Mouse (Mus musculus) lung, postnatal 0 days (tissue): ENCODE results near the gene Gm17018. TPM values are rescaled to one million over a fixed set of nuclear protein-coding genes. Genes with fewer than 3 reads are reported as not detected.

Experiments
- ATAC-seq: fragments of 200-750 bp; cut with Nextera tagmentation; 2 replicates; pipeline ENCODE4 v1.8.0; 2017; ENCODE audit warnings: moderate library complexity
- DNase-seq: peaks from one replicate; pipeline ENCODE4 v3.0.0-alpha.2; 2016; ENCODE audit warnings: low spot score
- H3K27ac ChIP-seq: fragments of 300-500 bp; sonication (generic); 2 replicates; pipeline ENCODE4 v1.5.1; 2014; ENCODE audit warnings: antibody characterized with exemption, mild to moderate bottlenecking, low read length, mixed read lengths
- H3K27me3 ChIP-seq: fragments of 300-500 bp; sonication (generic); replicated peaks from 2 replicates; pipeline ENCODE4 v1.6.1; 2014; ENCODE audit warnings: low read length, mixed read lengths; ENCODE audit not compliant: insufficient read depth
- H3K36me3 ChIP-seq: fragments of 300-500 bp; sonication (generic); 2 replicates; pipeline ENCODE4 v1.6.1; 2014; ENCODE audit warnings: low read length, mixed read lengths; ENCODE audit not compliant: insufficient read depth
- H3K4me1 ChIP-seq: fragments of 300-500 bp; sonication (generic); 2 replicates; pipeline ENCODE4 v1.6.1; 2014; ENCODE audit warnings: antibody characterized with exemption, low read depth, low read length, mixed read lengths; ENCODE audit not compliant: insufficient read depth
- H3K4me2 ChIP-seq: fragments of 300-500 bp; sonication (generic); replicated peaks from 2 replicates; pipeline ENCODE4 v1.6.1; 2014; ENCODE audit warnings: low read depth, mild to moderate bottlenecking, low read length, moderate library complexity, mixed read lengths
- H3K4me3 ChIP-seq: fragments of 300-500 bp; sonication (generic); 2 replicates; pipeline ENCODE4 v1.5.1; 2014; ENCODE audit warnings: low read depth, low read length
- H3K9ac ChIP-seq: fragments of 300-500 bp; sonication (generic); replicated peaks from 2 replicates; pipeline ENCODE4 v1.6.1; 2014; ENCODE audit warnings: low read depth, mild to moderate bottlenecking
- H3K9me3 ChIP-seq: fragments of 300-500 bp; sonication (generic); 2 replicates; pipeline ENCODE4 v1.6.1; 2016; ENCODE audit warnings: low read length, mixed read lengths
- CTCF ChIP-seq: IDR thresholded peaks from 2 replicates; pipeline ENCODE4 v1.5.1; 2016; ENCODE audit warnings: antibody characterized with exemption, mild to moderate bottlenecking
- EP300 ChIP-seq: IDR thresholded peaks from 2 replicates; pipeline ENCODE4 v1.6.1; 2016; ENCODE audit warnings: antibody characterized with exemption, mild to moderate bottlenecking, control low read depth
- WGBS: fragments of 180-500 bp; shearing (Covaris S2); extraction: QIAGEN DNeasy Blood & Tissue Kit; methylation state at CpG from one replicate; pipeline ENCODE4 v1.1.7; 2014; 5-methylcytosine and 5-hydroxymethylcytosine counted together
- polyA plus RNA-seq: library from polyadenylated mRNA; unstranded; fragments of >200 nt; fragmentation: Nextera tagmentation; extraction: Ambion mirVana; gene quantifications from 2 replicates; pipeline ENCODE4 v1.2.1, GENCODE M21; 2015

Gm17018 gene
- 40.1 and 44.2 TPM in 2 replicates for polyA plus RNA-seq

GRCm38 (mm10) chr19:45560153-45560890 lies at the start of gene Gm17018, which contains the start of gene Poll:
TSS of gene Gm17018 (plus strand) at chr19:45560615.
TSS of gene Poll (minus strand) at chr19:45560531.
- H3K4me2 ChIP-seq, result peak within 1 kb of the TSS; percentile 98
- no peaks in the 10 kb centered on the region; the same call in 1 of the 2 replicates for H3K36me3 ChIP-seq
- peak within 1 kb of the TSS; percentile 47; the same call in 1 of the 2 replicates for H3K27ac ChIP-seq
- DNase-seq, result peak; percentile 93
- H3K27me3 ChIP-seq, result no peaks in the 10 kb centered on the region
- H3K9me3 ChIP-seq, result no peaks in the 10 kb centered on the region
- peak within 1 kb of the TSS; percentile 69 for H3K9ac ChIP-seq
- under 1% methylated on average over 35 of the region's 35 CpGs for WGBS
- H3K4me1 ChIP-seq, result peaks cover 3% of the 10 kb centered on the region; the same call in 1 of the 2 replicates
- peak within 1 kb of the TSS; percentile 72 for H3K4me3 ChIP-seq
- no peak for TF ChIP-seq EP300
- no peak for TF ChIP-seq CTCF
- peak; percentile 94 for ATAC-seq

GRCm38 (mm10) chr19:45510680-45511079 lies 49.7 kb upstream of the Gm17018 start:
- no peak overlapping the region for H3K27ac ChIP-seq
- no peaks in the 10 kb centered on the region; the same call in 1 of the 2 replicates for H3K36me3 ChIP-seq
- ATAC-seq (no peak), DNase-seq (no peak)
- TF ChIP-seq EP300, result no peak
- TF ChIP-seq CTCF, result no peak
- WGBS, result 80% methylated on average over 3 of the region's 3 CpGs
- H3K4me2 ChIP-seq, result no peak overlapping the region
- no peak overlapping the region for H3K9ac ChIP-seq
- no peaks in the 10 kb centered on the region for H3K4me1 ChIP-seq
- no peaks in the 10 kb centered on the region for H3K9me3 ChIP-seq
- H3K27me3 ChIP-seq, result no peaks in the 10 kb centered on the region
- no peak overlapping the region for H3K4me3 ChIP-seq

DNA sequence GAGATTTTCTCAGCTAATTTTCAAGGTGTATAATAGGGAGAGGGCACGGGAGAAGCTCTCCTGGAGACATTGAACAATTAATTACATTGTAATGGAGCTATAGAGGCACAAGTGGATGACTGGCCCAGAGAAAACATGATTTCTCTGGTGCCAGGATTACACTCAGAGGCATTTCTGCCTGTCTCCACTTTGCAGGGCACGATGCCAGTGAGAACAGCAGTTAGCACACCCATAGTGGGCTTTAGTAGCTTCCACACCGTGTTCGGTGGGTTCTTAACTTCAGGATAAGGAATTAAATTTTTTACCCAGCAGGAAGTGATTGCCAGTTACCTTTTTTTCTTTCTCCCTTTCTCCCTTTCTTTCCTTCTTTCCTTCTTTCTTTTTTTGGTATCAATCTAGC lies 49.0 kb upstream of the Gm17018 start:
- Histone ChIP-seq H3K36me3 (no peaks in the 10 kb centered on the region; the same call in 1 of the 2 replicates), H3K4me3 (no peak overlapping the region), H3K4me2 (no peak overlapping the region), H3K9me3 (no peaks in the 10 kb centered on the region), H3K27me3 (no peaks in the 10 kb centered on the region), H3K4me1 (no peaks in the 10 kb centered on the region), H3K9ac (no peak overlapping the region), H3K27ac (no peak overlapping the region)
- WGBS, result 82% methylated on average over 4 of the region's 4 CpGs
- TF ChIP-seq EP300 (no peak), CTCF (no peak)
- ATAC-seq (no peak), DNase-seq (no peak)

- no peak for ATAC-seq
These were observed 45.1 kb upstream of the Gm17018 start for GRCm38 (mm10) chr19:45515341-45515740.

DNA sequence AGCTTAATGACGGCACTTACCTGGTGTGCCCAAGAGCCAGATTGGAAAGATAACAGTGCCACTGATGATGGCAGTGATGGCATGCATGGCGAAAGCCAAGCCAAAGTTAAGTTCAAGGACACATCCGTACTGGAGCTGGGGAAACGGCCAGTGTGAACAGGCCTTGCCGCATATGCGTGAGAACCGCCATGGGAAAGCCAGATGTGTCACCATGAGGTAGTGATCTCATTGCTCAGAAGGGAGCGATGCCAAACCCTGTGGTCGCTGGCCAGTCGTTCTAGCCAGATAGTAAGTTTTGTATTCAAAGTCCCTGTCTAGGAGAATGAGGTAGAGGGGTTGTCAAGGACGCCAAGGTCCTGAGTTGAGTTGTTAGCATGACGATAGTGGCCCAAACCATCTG lies 44.2 kb upstream of the Gm17018 start:
- DNase-seq (no peak), ATAC-seq (no peak)
- H3K4me2 ChIP-seq, result no peak overlapping the region
- H3K4me1 ChIP-seq, result no peaks in the 10 kb centered on the region
- no peak for TF ChIP-seq CTCF
- TF ChIP-seq EP300, result no peak
- no peak overlapping the region for H3K4me3 ChIP-seq
- H3K9me3 ChIP-seq, result no peaks in the 10 kb centered on the region
- WGBS, result 92% methylated on average over 12 of the region's 12 CpGs
- no peak overlapping the region for H3K27ac ChIP-seq
- H3K9ac ChIP-seq, result no peak overlapping the region
- no peaks in the 10 kb centered on the region; the same call in 1 of the 2 replicates for H3K36me3 ChIP-seq
- no peaks in the 10 kb centered on the region for H3K27me3 ChIP-seq

More at GRCm38 (mm10) chr19:45515341-45515740, 45.1 kb upstream of the Gm17018 start:
- H3K4me1 ChIP-seq, result no peaks in the 10 kb centered on the region
- H3K4me2 ChIP-seq, result no peak overlapping the region
- H3K27ac ChIP-seq, result no peak overlapping the region
- no peak overlapping the region for H3K9ac ChIP-seq
- no peaks in the 10 kb centered on the region for H3K9me3 ChIP-seq
- H3K27me3 ChIP-seq, result no peaks in the 10 kb centered on the region
- WGBS, result 78% methylated on average over 2 of the region's 2 CpGs
- TF ChIP-seq CTCF, result no peak
- no peak for TF ChIP-seq EP300
- no peak for DNase-seq
- no peak overlapping the region for H3K4me3 ChIP-seq
- H3K36me3 ChIP-seq, result no peaks in the 10 kb centered on the region; the same call in 1 of the 2 replicates

DNA sequence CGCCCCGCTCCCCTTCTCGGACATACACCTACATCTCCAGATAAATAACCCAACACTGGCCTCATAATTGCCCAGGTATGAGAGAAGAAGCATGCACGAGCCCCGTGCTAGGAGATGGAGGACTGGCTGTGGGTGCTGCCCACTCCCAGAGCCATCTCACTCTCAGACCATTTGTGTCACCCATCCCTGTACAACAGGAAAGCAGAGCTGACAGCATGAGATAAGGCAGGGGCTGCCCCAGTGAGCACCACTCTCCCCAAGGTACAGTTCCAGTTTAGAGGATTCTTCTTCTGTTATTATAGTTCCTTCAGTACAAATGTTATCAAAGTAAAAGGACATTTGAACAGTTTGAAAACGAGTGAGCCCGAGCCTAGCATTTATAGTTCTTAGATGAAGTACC lies 33.0 kb upstream of the Gm17018 start:
- Histone ChIP-seq H3K27ac (no peak overlapping the region), H3K4me2 (no peak overlapping the region), H3K9me3 (no peaks in the 10 kb centered on the region), H3K4me1 (no peaks in the 10 kb centered on the region), H3K36me3 (peaks cover 14% of the 10 kb centered on the region), H3K9ac (no peak overlapping the region), H3K4me3 (no peak overlapping the region), H3K27me3 (no peaks in the 10 kb centered on the region)
- no peak for DNase-seq
- no peak for TF ChIP-seq EP300
- TF ChIP-seq CTCF, result no peak
- ATAC-seq, result no peak
- WGBS, result 82% methylated on average over 7 of the region's 7 CpGs
